Mouse (Mus musculus) cortical plate, adult 2 months (tissue): ENCODE measurements around the gene Pip4k2b. TPM values are rescaled to one million over a fixed set of nuclear protein-coding genes. Genes with fewer than 3 reads are reported as not detected.
A peak's percentile ranks its signal among the peaks of the same experiment; 100 is the strongest.

ENCODE experiments used
- H3K27ac ChIP-seq: fragments of 200-500 bp; 2 replicates; pipeline ENCODE4 v1.5.1; 2012; ENCODE audit warnings: low read length, control low read depth, inconsistent platforms; ENCODE audit not compliant: insufficient read depth
- H3K4me1 ChIP-seq: fragments of 200-500 bp; 2 replicates; pipeline ENCODE4 v1.6.1; 2011; ENCODE audit warnings: low read length; ENCODE audit not compliant: control insufficient read depth, insufficient read depth
- H3K4me3 ChIP-seq: fragments of 200-500 bp; 2 replicates; pipeline ENCODE4 v1.5.1; 2011; ENCODE audit warnings: mild to moderate bottlenecking, low read length, control low read depth; ENCODE audit not compliant: insufficient read depth
- CTCF ChIP-seq: fragments of 200-500 bp; IDR thresholded peaks from 2 replicates; pipeline ENCODE4 v1.5.1; 2011; ENCODE audit warnings: mild to moderate bottlenecking, control low read depth, low read length; ENCODE audit not compliant: insufficient read depth; ENCODE audit errors: extremely low read depth
- POLR2A ChIP-seq: fragments of 200-500 bp; IDR thresholded peaks from 2 replicates; pipeline ENCODE4 v1.6.1; 2011; ENCODE audit warnings: mild to moderate bottlenecking, low read length, control low read depth; ENCODE audit not compliant: insufficient read depth; ENCODE audit errors: extremely low read depth
- polyA plus RNA-seq: library from polyadenylated mRNA; depleted of rRNA; stranded (reverse); fragments of >200 nt; gene quantifications from 2 replicates; pipeline ENCODE4 v1.2.3, GENCODE M21; 2012; rRNA removed

Pip4k2b gene
- polyA plus RNA-seq, 1 experiment, result 64.7 TPM

GRCm38 (mm10) chr11:97673148-97673547, 71.4 kb downstream of the Pip4k2b start:
- H3K27ac ChIP-seq, result no peak overlapping the region
- TF ChIP-seq POLR2A, result no peak
- TF ChIP-seq CTCF, result no peak
- no peak overlapping the region for H3K4me3 ChIP-seq
- peaks cover 17% of the 10 kb centered on the region for H3K4me1 ChIP-seq

GRCm38 (mm10) chr11:97671177-97671527, 73.4 kb downstream of the Pip4k2b start:
- Histone ChIP-seq H3K4me3 (no peak overlapping the region), H3K27ac (no peak overlapping the region), H3K4me1 (peaks cover 19% of the 10 kb centered on the region)
- TF ChIP-seq POLR2A (no peak), CTCF (no peak)

GRCm38 (mm10) chr11:97670234-97671176, 74.0 kb downstream of the Pip4k2b start:
- Histone ChIP-seq H3K4me3 (no peak overlapping the region), H3K4me1 (peaks cover 19% of the 10 kb centered on the region), H3K27ac (0 out of 2 replicates have a peak overlapping the region, but pooled peaks have one; percentile 6)
- no peak for TF ChIP-seq POLR2A
- 0 out of 2 replicates have a peak, but pooled peaks have one; percentile 4 for TF ChIP-seq CTCF

GRCm38 (mm10) chr11:97669829-97670228, 74.7 kb downstream of the Pip4k2b start:
- TF ChIP-seq CTCF (no peak), POLR2A (no peak)
- H3K27ac ChIP-seq, result 0 out of 2 replicates have a peak overlapping the region, but pooled peaks have one; percentile 6

GRCm38 (mm10) chr11:97669268-97669667, 75.2 kb downstream of the Pip4k2b start:
- H3K27ac ChIP-seq, result 0 out of 2 replicates have a peak overlapping the region, but pooled peaks have one; percentile 12
- TF ChIP-seq CTCF (no peak), POLR2A (no peak)
- H3K4me3 ChIP-seq, result no peak overlapping the region
- peaks cover 19% of the 10 kb centered on the region for H3K4me1 ChIP-seq

More at GRCm38 (mm10) chr11:97669829-97670228, 74.7 kb downstream of the Pip4k2b start:
- Histone ChIP-seq H3K4me3 (no peak overlapping the region), H3K4me1 (peaks cover 19% of the 10 kb centered on the region)

GRCm38 (mm10) chr11:97668160-97668559, 76.3 kb downstream of the Pip4k2b start:
- Histone ChIP-seq H3K4me1 (peaks cover 19% of the 10 kb centered on the region), H3K27ac (0 out of 2 replicates have a peak overlapping the region, but pooled peaks have one; percentile 12), H3K4me3 (no peak overlapping the region)
- TF ChIP-seq POLR2A (no peak), CTCF (no peak)

- TF ChIP-seq POLR2A, result no peak
- TF ChIP-seq CTCF, result no peak
Measured at GRCm38 (mm10) chr11:97666794-97667193, 77.7 kb downstream of the Pip4k2b start.

GRCm38 (mm10) chr11:97666221-97666620, 78.3 kb downstream of the Pip4k2b start:
- H3K27ac ChIP-seq, result no peak overlapping the region
- no peak overlapping the region for H3K4me3 ChIP-seq
- no peak for TF ChIP-seq POLR2A
- TF ChIP-seq CTCF, result 0 out of 2 replicates have a peak, but pooled peaks have one; percentile 4
- H3K4me1 ChIP-seq, result peaks cover 19% of the 10 kb centered on the region

More at GRCm38 (mm10) chr11:97666794-97667193, 77.7 kb downstream of the Pip4k2b start:
- H3K27ac ChIP-seq, result no peak overlapping the region
- peaks cover 19% of the 10 kb centered on the region for H3K4me1 ChIP-seq
- H3K4me3 ChIP-seq, result no peak overlapping the region

- peaks cover 19% of the 10 kb centered on the region for H3K4me1 ChIP-seq
- H3K27ac ChIP-seq, result no peak overlapping the region
- TF ChIP-seq POLR2A (no peak), CTCF (no peak)
- H3K4me3 ChIP-seq, result no peak overlapping the region
Measured at GRCm38 (mm10) chr11:97665431-97665830, 79.1 kb downstream of the Pip4k2b start.

Other genes with a start within 250 kb of the Pip4k2b start
- 0.06 TPM in 1 of 2 replicates, not detected in the other for gene 4933428G20Rik, start 244.4 kb downstream of the Pip4k2b start, polyA plus RNA-seq
- gene Srcin1, start 168.5 kb downstream of the Pip4k2b start, polyA plus RNA-seq, result 141 and 146 TPM in 2 replicates
- 89.5 and 95.2 TPM in 2 replicates for gene Epop, start 115.0 kb downstream of the Pip4k2b start, polyA plus RNA-seq
- gene Mllt6, start 81.3 kb downstream of the Pip4k2b start, polyA plus RNA-seq, result 78.5 and 83.4 TPM in 2 replicates
- gene Cisd3, start 58.9 kb downstream of the Pip4k2b start, polyA plus RNA-seq, result 59.9 and 65.5 TPM in 2 replicates
- gene Pcgf2, start 44.2 kb downstream of the Pip4k2b start, polyA plus RNA-seq, result 64.1 and 72.2 TPM in 2 replicates
- 249 and 256 TPM in 2 replicates for gene Psmb3, start 41.3 kb downstream of the Pip4k2b start, polyA plus RNA-seq
- gene Cwc25, start 21.9 kb upstream of the Pip4k2b start, polyA plus RNA-seq, result 16.4 TPM in 2 replicates
- gene 1700001P01Rik, start 31.2 kb upstream of the Pip4k2b start, polyA plus RNA-seq, result 0.76 and 1.6 TPM in 2 replicates
- 287 and 301 TPM in 2 replicates for gene Rpl23, start 37.7 kb upstream of the Pip4k2b start, polyA plus RNA-seq
- gene Lasp1, start 54.3 kb upstream of the Pip4k2b start, polyA plus RNA-seq, result 130 and 132 TPM in 2 replicates
- gene B230217C12Rik, start 96.1 kb upstream of the Pip4k2b start, polyA plus RNA-seq, result 122 and 130 TPM in 2 replicates
- 1.3 and 1.6 TPM in 2 replicates for gene Fbxo47, start 139.4 kb upstream of the Pip4k2b start, polyA plus RNA-seq
- 28.6 and 29.2 TPM in 2 replicates for gene Plxdc1, start 241.7 kb upstream of the Pip4k2b start, polyA plus RNA-seq